Comparison of ENCODE assay signal across 8 mouse cellular contexts in the genomic region with DNA sequence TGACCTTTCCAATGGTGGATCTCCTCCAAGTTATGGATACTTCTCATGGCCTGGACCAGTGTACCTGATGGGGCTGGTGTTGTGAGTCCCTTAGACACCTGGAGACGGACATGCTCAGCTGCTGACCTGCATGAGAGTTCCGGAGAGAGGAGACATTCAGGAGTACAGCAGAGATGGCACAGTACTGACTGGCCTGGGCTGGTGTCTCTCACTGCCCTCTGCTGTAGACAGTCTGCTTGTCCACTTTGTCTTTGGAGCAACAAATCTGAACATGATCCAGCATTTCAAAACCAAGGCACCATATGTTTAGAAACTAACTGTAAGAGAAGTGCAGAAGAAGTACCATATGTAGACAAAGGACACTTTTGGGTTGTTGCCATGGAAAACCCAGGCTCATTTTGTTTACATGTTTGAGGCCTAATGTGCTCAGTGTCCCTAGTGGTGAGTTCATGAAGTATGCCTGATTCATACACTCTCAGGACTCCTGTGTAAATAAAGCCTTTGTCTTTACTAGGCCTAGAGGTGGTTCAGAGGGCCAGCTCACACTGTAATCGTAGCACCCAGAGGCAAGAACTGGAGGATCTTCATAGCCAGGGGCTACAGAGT. TPM values are rescaled to one million over a fixed set of nuclear protein-coding genes. Genes with fewer than 3 reads are reported as not detected.
A peak's percentile ranks its signal among the peaks of the same experiment; 100 is the strongest.
DNase-seq lines count a peak whose midpoint lies in the region; ATAC-seq lines count a peak whose summit lies in the region.

No protein-coding gene starts in this region.

- no peak overlapping the region for H3K4me2 ChIP-seq in heart, embryonic 16.5 days (ENCODE audit: low read depth, low read length)
- H3K4me2 ChIP-seq in lung, embryonic 15.5 days = no peak overlapping the region
- no peak overlapping the region for H3K4me2 ChIP-seq in stomach, embryonic 16.5 days (ENCODE audit: low read depth, low read length)

- H3K4me3 ChIP-seq in heart, embryonic 16.5 days (ENCODE audit: low read length) = no peak overlapping the region
- no peak overlapping the region for H3K4me3 ChIP-seq in heart, embryonic 10.5 days
- no peak overlapping the region for H3K4me3 ChIP-seq in lung, embryonic 15.5 days
- no peak overlapping the region for H3K4me3 ChIP-seq in stomach, embryonic 16.5 days (replicated peaks; ENCODE audit: low read length)

- H3K9ac ChIP-seq in heart, embryonic 16.5 days (ENCODE audit: low read length) = no peak overlapping the region
- H3K9ac ChIP-seq in lung, embryonic 15.5 days = no peak overlapping the region
- H3K9ac ChIP-seq in stomach, embryonic 16.5 days (ENCODE audit: low read length) = no peak overlapping the region

- peaks cover 13% of the 10 kb centered on the region for H3K27me3 ChIP-seq in heart, embryonic 16.5 days (ENCODE audit: control insufficient read depth, insufficient read depth, low read length)
- peaks cover 78% of the 10 kb centered on the region for H3K27me3 ChIP-seq in heart, embryonic 10.5 days (ENCODE audit: insufficient read depth, poor library complexity, severe bottlenecking)
- no peaks in the 10 kb centered on the region for H3K27me3 ChIP-seq in lung, embryonic 15.5 days
- no peaks in the 10 kb centered on the region for H3K27me3 ChIP-seq in stomach, embryonic 16.5 days (ENCODE audit: control insufficient read depth, insufficient read depth, low read length)

- 0 out of 2 replicates have a peak, but pooled peaks have one; percentile 10 for ATAC-seq in heart, embryonic 16.5 days (replicated peaks; ENCODE audit: extremely low read depth, insufficient read depth, low FRiP score)
- ATAC-seq in lung, embryonic 15.5 days (ENCODE audit: borderline replicate concordance, extremely low read depth, low FRiP score, low TSS enrichment) = peak; percentile 79
- ATAC-seq in granulocyte monocyte progenitor cell, adult 5-6 weeks (replicated peaks; ENCODE audit: poor library complexity, severe bottlenecking) = peak; percentile 30; the same call in 1 of the 2 replicates
- ATAC-seq in stomach, embryonic 16.5 days (ENCODE audit: insufficient read depth, low FRiP score) = peak; percentile 42; the same call in 1 of the 2 replicates
- no peak for ATAC-seq in CD4-positive, CD25-positive, alpha-beta regulatory T cell, adult 4 months

- H3K36me3 ChIP-seq in heart, embryonic 16.5 days (ENCODE audit: control insufficient read depth, insufficient read depth) = no peaks in the 10 kb centered on the region
- H3K36me3 ChIP-seq in heart, embryonic 10.5 days = no peaks in the 10 kb centered on the region
- no peaks in the 10 kb centered on the region for H3K36me3 ChIP-seq in lung, embryonic 15.5 days
- H3K36me3 ChIP-seq in stomach, embryonic 16.5 days (ENCODE audit: control insufficient read depth, insufficient read depth, low read length) = no peaks in the 10 kb centered on the region

- WGBS in heart, embryonic 16.5 days = 78% methylated on average over 3 of the region's 3 CpGs
- 79% methylated on average over 3 of the region's 3 CpGs for WGBS in heart, embryonic 10.5 days
- 61% methylated on average over 3 of the region's 3 CpGs for WGBS in lung, embryonic 15.5 days
- WGBS in stomach, embryonic 16.5 days = 68% methylated on average over 3 of the region's 3 CpGs

- no peaks in the 10 kb centered on the region for H3K9me3 ChIP-seq in heart, embryonic 16.5 days (replicated peaks; ENCODE audit: control insufficient read depth, low read length)
- H3K9me3 ChIP-seq in heart, embryonic 10.5 days = no peaks in the 10 kb centered on the region
- H3K9me3 ChIP-seq in lung, embryonic 15.5 days = no peaks in the 10 kb centered on the region
- H3K9me3 ChIP-seq in stomach, embryonic 16.5 days (replicated peaks; ENCODE audit: control insufficient read depth, low read length) = no peaks in the 10 kb centered on the region

- DNase-seq in heart, embryonic 10.5 days (ENCODE audit: low spot score) = no peak
- DNase-seq in lung, postnatal 25 days (ENCODE audit: low spot score) = no peak
- no peak for DNase-seq in cerebellum, adult 11-12 months

- no peaks in the 10 kb centered on the region for H3K4me1 ChIP-seq in heart, embryonic 16.5 days (ENCODE audit: control insufficient read depth, insufficient read depth, low read length)
- peaks cover 18% of the 10 kb centered on the region for H3K4me1 ChIP-seq in heart, embryonic 10.5 days
- H3K4me1 ChIP-seq in lung, embryonic 15.5 days = peaks cover 28% of the 10 kb centered on the region
- peaks cover 11% of the 10 kb centered on the region for H3K4me1 ChIP-seq in stomach, embryonic 16.5 days (ENCODE audit: control insufficient read depth, insufficient read depth, low read length)

- H3K27ac ChIP-seq in heart, embryonic 16.5 days (ENCODE audit: low read length) = no peak overlapping the region
- no peak overlapping the region for H3K27ac ChIP-seq in heart, embryonic 10.5 days
- peak overlapping the region; percentile 82 for H3K27ac ChIP-seq in lung, embryonic 15.5 days
- H3K27ac ChIP-seq in stomach, embryonic 16.5 days (ENCODE audit: low read length) = 0 out of 2 replicates have a peak overlapping the region, but pooled peaks have one; percentile 1

RNA-seq across cellular contexts. Expression of a gene that starts 46.1 kb away (rescaled TPM):
- 1.4 and 3.3 TPM in 2 replicates for polyA plus RNA-seq in heart, embryonic 16.5 days (2015; fragmentation: Nextera tagmentation; extraction: Ambion mirVana)
- polyA plus RNA-seq in heart, embryonic 10.5 days (2016; fragmentation: Nextera tagmentation; extraction: Ambion mirVana) = 2.5 and 7.6 TPM in 2 replicates
- polyA plus RNA-seq in lung, embryonic 15.5 days (2015; fragmentation: Nextera tagmentation; extraction: Ambion mirVana) = 40.9 and 44.9 TPM in 2 replicates
- 0.11 TPM in 1 of 2 replicates, not detected in the other for total RNA-seq in granulocyte monocyte progenitor cell, adult 5-6 weeks (2014; fragmentation: Nextera tagmentation)
- total RNA-seq in granulocyte monocyte progenitor cell, adult 5-6 weeks (2017) = not detected in 2 replicates
- polyA plus RNA-seq in stomach, embryonic 16.5 days (2015; fragmentation: Nextera tagmentation; extraction: Ambion mirVana) = 2.9 and 3.1 TPM in 2 replicates
- not detected for polyA plus RNA-seq in CD4-positive, CD25-positive, alpha-beta regulatory T cell, adult 4 months (2017; shearing (Covaris generic))

Comparison
In these comparisons a context has a peak if more than half of its experiments do, and no peak if none do; other contexts are left out.
1. H3K27ac ChIP-seq: peak in lung, embryonic 15.5 days (single experiment) and stomach, embryonic 16.5 days (single experiment); none in heart, embryonic 16.5 days (single experiment) and heart, embryonic 10.5 days (single experiment).